Mouse (Mus musculus): ENCODE results near the gene Gm35315.
"Not testable (repeated sequence)": the region's sequence is repeated elsewhere in the genome, so short reads cannot be mapped to it uniquely, and the experiment has no call there.

Gene Gm35315

GRCm38 (mm10) chr5:110101716-110102347 is 7.6 kb upstream of the Gm35315 start:
- DNase-seq (ENCODE audit: low read depth) = no peak

- DNase-seq (ENCODE audit: low read depth) = no peak
Observed at GRCm38 (mm10) chr5:110100921-110101631, 6.9 kb upstream of the Gm35315 start.

GRCm38 (mm10) chr5:110099656-110100580 is 5.7 kb upstream of the Gm35315 start, which contains the start of gene Plcxd1:
Gene Plcxd1 (plus strand): TSS chr5:110099969.
- DNase-seq (ENCODE audit: low read depth) = no peak

GRCm38 (mm10) chr5:110098991-110099477 is 4.8 kb upstream of the Gm35315 start:
- no peak for DNase-seq (ENCODE audit: low read depth)

- DNase-seq (ENCODE audit: low read depth) = no peak
Observed at GRCm38 (mm10) chr5:110094847-110095213, 610 bp upstream of the Gm35315 start.

GRCm38 (mm10) chr5:110091546-110091945 is 2.7 kb downstream of the Gm35315 start:
- DNase-seq (ENCODE audit: low read depth) = no peak

- DNase-seq (ENCODE audit: low read depth) = no peak
Observed at GRCm38 (mm10) chr5:110086161-110086866, 7.9 kb downstream of the Gm35315 start.

GRCm38 (mm10) chr5:110082961-110083360 is 11.3 kb downstream of the Gm35315 start:
- DNase-seq (ENCODE audit: low read depth) = no peak

GRCm38 (mm10) chr5:110072413-110072812 is 21.8 kb downstream of the Gm35315 start, which contains the start of gene Gm17655:
Gene Gm17655 (minus strand): TSS chr5:110072513.
- DNase-seq (ENCODE audit: low read depth) = not testable (repeated sequence)

GRCm38 (mm10) chr5:110057637-110058408 is 36.4 kb downstream of the Gm35315 start:
- peak; percentile 70 for DNase-seq (ENCODE audit: low read depth)
